Mouse (Mus musculus): ENCODE measurements around the gene Cdc123. TPM values are rescaled to one million over a fixed set of nuclear protein-coding genes. Genes with fewer than 3 reads are reported as not detected.
"Not testable (repeated sequence)": the region's sequence is repeated elsewhere in the genome, so short reads cannot be mapped to it uniquely, and the experiment has no call there.

The Cdc123 gene
- polyA plus RNA-seq, 1 experiment from 2014 or later, result 147 TPM

GRCm38 (mm10) chr2:5811235-5811782 is 33.7 kb downstream of the Cdc123 start:
- Histone ChIP-seq H3K36me3 (ENCODE audit: insufficient read depth, low read length) (peaks cover 22% of the 10 kb centered on the region), H3K4me2 (replicated peaks; ENCODE audit: low read depth, low read length) (no peak overlapping the region), H3K4me1 (ENCODE audit: insufficient read depth, low read depth, low read length) (no peaks in the 10 kb centered on the region)

DNA sequence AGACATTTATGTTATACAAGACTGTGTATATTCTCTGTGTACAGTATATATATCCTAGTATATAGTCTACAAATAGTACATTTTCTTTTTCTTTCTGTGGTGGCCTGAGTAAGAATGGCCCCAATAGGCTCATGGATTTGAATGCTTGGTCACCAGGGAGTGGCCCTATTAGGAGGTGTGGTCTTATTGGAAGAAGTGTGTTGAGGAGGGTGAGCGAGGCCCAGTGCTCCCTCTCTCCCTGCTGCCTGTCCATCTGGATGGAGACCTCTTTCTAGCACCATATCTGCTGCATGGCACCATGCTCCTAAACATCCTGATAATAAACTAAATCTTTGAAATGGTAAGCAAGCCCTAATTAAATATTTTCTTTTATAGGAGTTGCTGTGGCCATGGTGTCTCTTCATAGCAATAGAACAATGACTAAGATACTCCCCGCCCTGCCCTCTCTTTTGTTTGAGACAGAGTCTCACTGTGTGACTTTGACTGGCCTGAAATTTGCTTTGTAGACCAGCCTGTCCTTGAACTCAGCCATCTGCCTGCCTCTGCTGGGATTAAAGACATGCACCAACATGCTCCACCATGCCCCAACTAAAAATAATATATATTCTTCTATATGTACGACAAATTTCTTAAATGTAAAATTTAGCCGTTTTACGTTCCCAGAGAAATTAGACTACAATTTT is 34.8 kb downstream of the Cdc123 start:
- WGBS, result 95% methylated on average over 5 of the region's 5 CpGs
- Histone ChIP-seq H3K27me3 (replicated peaks; ENCODE audit: insufficient read depth, low read length) (no peaks in the 10 kb centered on the region), H3K4me2 (replicated peaks; ENCODE audit: low read depth, low read length) (no peak overlapping the region), H3K27ac (ENCODE audit: low read length) (no peak overlapping the region), H3K9me3 (ENCODE audit: low read length) (no peaks in the 10 kb centered on the region), H3K4me1 (ENCODE audit: insufficient read depth, low read depth, low read length) (no peaks in the 10 kb centered on the region), H3K9ac (replicated peaks; ENCODE audit: low read depth) (no peak overlapping the region), H3K4me3 (ENCODE audit: low read depth, low read length) (no peak overlapping the region), H3K36me3 (ENCODE audit: insufficient read depth, low read length) (peaks cover 22% of the 10 kb centered on the region)
- no peak for DNase-seq (ENCODE audit: low spot score)
- no peak for TF ChIP-seq EP300 (IDR thresholded peaks at IDR 0.05)
- no peak for ATAC-seq

More at GRCm38 (mm10) chr2:5811235-5811782, 33.7 kb downstream of the Cdc123 start:
- Histone ChIP-seq H3K9ac (replicated peaks; ENCODE audit: low read depth) (no peak overlapping the region), H3K27me3 (replicated peaks; ENCODE audit: insufficient read depth, low read length) (no peaks in the 10 kb centered on the region), H3K4me3 (ENCODE audit: low read depth, low read length) (no peak overlapping the region), H3K9me3 (ENCODE audit: low read length) (no peaks in the 10 kb centered on the region), H3K27ac (ENCODE audit: low read length) (no peak overlapping the region)
- TF ChIP-seq EP300 (IDR thresholded peaks at IDR 0.05) (no peak), CTCF (IDR thresholded peaks at IDR 0.05) (no peak)
- ATAC-seq (no peak), DNase-seq (ENCODE audit: low spot score) (peak; percentile 11)
- WGBS, result 91% methylated on average over 5 of the region's 5 CpGs

- ATAC-seq; H3K27me3 ChIP-seq (replicated peaks; ENCODE audit: insufficient read depth, low read length); H3K36me3 ChIP-seq (ENCODE audit: insufficient read depth, low read length); H3K27ac ChIP-seq (ENCODE audit: low read length); H3K9ac ChIP-seq (replicated peaks; ENCODE audit: low read depth); H3K4me1 ChIP-seq (ENCODE audit: insufficient read depth, low read depth, low read length); H3K4me3 ChIP-seq (ENCODE audit: low read depth, low read length); H3K9me3 ChIP-seq (ENCODE audit: low read length); H3K4me2 ChIP-seq (replicated peaks; ENCODE audit: low read depth, low read length): not testable (repeated sequence)
- 81% methylated on average over 3 of the region's 3 CpGs for WGBS
- peak; percentile 50 for DNase-seq (ENCODE audit: low spot score)
- peak; percentile 61 for TF ChIP-seq CTCF (IDR thresholded peaks at IDR 0.05)
Measured at GRCm38 (mm10) chr2:5806201-5806600, 38.8 kb downstream of the Cdc123 start.

DNA sequence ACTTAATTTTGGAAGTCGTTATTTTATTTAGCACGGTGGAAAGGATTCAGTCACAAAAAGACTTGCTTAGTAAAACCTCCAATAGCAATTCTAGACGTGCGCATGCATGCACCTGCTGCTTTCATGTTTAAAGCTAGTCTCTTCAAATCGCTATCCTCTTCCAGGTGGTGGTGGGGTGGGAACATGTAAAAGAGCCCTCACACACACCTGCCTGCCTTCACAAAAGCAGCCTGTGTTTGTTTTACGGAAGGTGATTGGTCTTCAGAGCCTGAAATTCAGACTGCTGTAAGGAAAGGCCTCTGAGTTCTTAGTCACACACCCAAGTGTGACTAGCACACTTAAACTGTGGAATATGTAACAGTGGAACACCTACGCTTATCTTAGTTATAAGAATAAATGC is 39.7 kb downstream of the Cdc123 start:
- no peaks in the 10 kb centered on the region for H3K4me1 ChIP-seq (ENCODE audit: insufficient read depth, low read depth, low read length)
- no peaks in the 10 kb centered on the region for H3K27me3 ChIP-seq (replicated peaks; ENCODE audit: insufficient read depth, low read length)
- WGBS, result 91% methylated on average over 7 of the region's 7 CpGs
- H3K4me2 ChIP-seq (replicated peaks; ENCODE audit: low read depth, low read length), result no peak overlapping the region
- H3K36me3 ChIP-seq (ENCODE audit: insufficient read depth, low read length), result peaks cover 9% of the 10 kb centered on the region; the same call in 1 of the 2 replicates
- ATAC-seq (no peak), DNase-seq (ENCODE audit: low spot score) (no peak)
- H3K9me3 ChIP-seq (ENCODE audit: low read length), result no peaks in the 10 kb centered on the region
- TF ChIP-seq CTCF (IDR thresholded peaks at IDR 0.05) (no peak), EP300 (IDR thresholded peaks at IDR 0.05) (no peak)
- H3K4me3 ChIP-seq (ENCODE audit: low read depth, low read length), result no peak overlapping the region
- no peak overlapping the region for H3K9ac ChIP-seq (replicated peaks; ENCODE audit: low read depth)
- H3K27ac ChIP-seq (ENCODE audit: low read length), result no peak overlapping the region

DNA sequence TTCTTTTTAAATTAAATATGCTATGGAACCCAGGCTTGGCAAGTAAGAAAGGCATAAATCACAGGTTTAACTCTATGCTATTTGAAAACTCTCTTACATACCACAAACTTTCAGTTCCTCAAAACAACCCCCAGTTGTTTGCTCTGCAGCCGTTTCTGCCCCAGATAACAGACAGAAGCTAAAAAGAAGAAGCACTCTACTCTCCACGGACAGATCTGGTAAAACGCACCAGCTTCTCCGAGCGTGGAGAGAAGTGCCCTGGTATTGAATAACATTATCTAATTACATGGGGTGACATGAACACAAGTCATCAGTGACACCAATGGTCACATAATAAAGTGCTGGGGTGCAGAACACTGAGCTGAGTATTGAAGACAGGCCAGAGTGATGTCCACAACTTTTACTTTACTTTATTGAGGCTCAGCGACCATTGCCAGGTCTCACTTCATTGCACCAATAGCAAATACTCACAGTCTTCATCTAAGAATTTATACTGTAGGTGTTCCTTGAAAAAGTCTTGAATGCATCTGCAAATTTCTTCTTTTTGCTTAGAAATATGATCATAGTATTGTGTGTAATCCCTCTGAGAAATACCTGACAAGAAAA is 40.4 kb downstream of the Cdc123 start:
- Histone ChIP-seq H3K27me3 (replicated peaks; ENCODE audit: insufficient read depth, low read length) (no peaks in the 10 kb centered on the region), H3K4me1 (ENCODE audit: insufficient read depth, low read depth, low read length) (no peaks in the 10 kb centered on the region), H3K4me2 (replicated peaks; ENCODE audit: low read depth, low read length) (no peak overlapping the region), H3K36me3 (ENCODE audit: insufficient read depth, low read length) (peaks cover 9% of the 10 kb centered on the region; the same call in 1 of the 2 replicates), H3K4me3 (ENCODE audit: low read depth, low read length) (no peak overlapping the region), H3K27ac (ENCODE audit: low read length) (no peak overlapping the region), H3K9ac (replicated peaks; ENCODE audit: low read depth) (no peak overlapping the region), H3K9me3 (ENCODE audit: low read length) (no peaks in the 10 kb centered on the region)
- ATAC-seq (no peak), DNase-seq (ENCODE audit: low spot score) (peak; percentile 6)
- TF ChIP-seq EP300 (IDR thresholded peaks at IDR 0.05) (no peak), CTCF (IDR thresholded peaks at IDR 0.05) (no peak)
- WGBS, result 85% methylated on average over 6 of the region's 6 CpGs

DNA sequence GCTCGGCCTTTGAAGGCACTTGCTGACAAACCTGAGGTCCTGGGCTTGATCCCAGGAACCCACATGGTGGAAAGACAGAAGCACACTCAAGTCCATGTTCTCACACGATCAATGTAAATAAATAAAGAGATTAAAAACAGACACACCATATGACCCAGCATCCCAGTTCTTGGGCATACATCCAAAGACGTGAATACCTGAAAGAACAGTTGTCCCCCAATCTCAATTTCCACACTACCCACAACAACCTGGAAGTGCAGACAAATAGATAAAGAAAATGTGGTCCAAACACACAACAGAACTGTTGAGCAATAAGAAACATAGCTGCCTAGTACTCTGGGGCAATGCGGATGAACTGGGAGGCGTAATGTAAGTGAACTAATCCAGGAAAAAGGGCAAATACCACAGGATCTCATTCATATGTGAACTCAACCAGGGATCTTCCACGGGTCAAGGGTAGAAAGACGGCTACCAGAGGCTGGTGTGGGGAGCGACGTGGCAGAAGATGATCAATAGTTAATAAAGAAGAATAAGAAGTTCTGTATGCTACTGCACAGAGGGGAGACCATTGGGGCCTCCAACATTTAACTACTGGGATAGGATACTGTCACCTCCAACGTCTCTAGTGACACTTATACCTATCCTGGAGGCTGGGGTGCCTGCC is 42.9 kb downstream of the Cdc123 start:
- Histone ChIP-seq H3K4me3 (ENCODE audit: low read depth, low read length) (no peak overlapping the region), H3K27me3 (replicated peaks; ENCODE audit: insufficient read depth, low read length) (no peaks in the 10 kb centered on the region), H3K9me3 (ENCODE audit: low read length) (no peaks in the 10 kb centered on the region), H3K27ac (ENCODE audit: low read length) (no peak overlapping the region), H3K36me3 (ENCODE audit: insufficient read depth, low read length) (0 out of 2 replicates have a peak, but pooled peaks cover 7% of the 10 kb centered on the region), H3K9ac (replicated peaks; ENCODE audit: low read depth) (no peak overlapping the region), H3K4me2 (replicated peaks; ENCODE audit: low read depth, low read length) (no peak overlapping the region), H3K4me1 (ENCODE audit: insufficient read depth, low read depth, low read length) (no peaks in the 10 kb centered on the region)
- 83% methylated on average over 10 of the region's 10 CpGs for WGBS
- DNase-seq (ENCODE audit: low spot score), result no peak
- no peak for TF ChIP-seq EP300 (IDR thresholded peaks at IDR 0.05)
- no peak for TF ChIP-seq CTCF (IDR thresholded peaks at IDR 0.05)
- no peak for ATAC-seq

Data from lung, postnatal 0 days (tissue).